Mouse (Mus musculus): ENCODE results near the gene Washc1.

- peak; percentile 76 for TF ChIP-seq CTCF (IDR thresholded peaks at IDR 0.05; ENCODE audit: low read depth)
- TF ChIP-seq EP300 (IDR thresholded peaks at IDR 0.05; ENCODE audit: low read depth), result peak; percentile 52; the same call in 1 of the 2 replicates
Measured at GRCm38 (mm10) chr17:66101380-66102330, 9.7 kb upstream of the Washc1 start, which contains the start of gene Ndufv2.
